Mouse (Mus musculus) heart, embryonic 15.5 days (tissue): Measurements from ENCODE around the gene Mrpl12. TPM values are rescaled to one million over a fixed set of nuclear protein-coding genes. Genes with fewer than 3 reads are reported as not detected.
A peak's percentile ranks its signal among the peaks of the same experiment; 100 is the strongest.

Experiments
- ATAC-seq: fragments of 200-750 bp; cut with Nextera tagmentation; replicated peaks from 2 replicates; pipeline ENCODE4 v1.8.0; 2017; ENCODE audit warnings: low read depth, moderate TSS enrichment; ENCODE audit not compliant: insufficient number of reproducible peaks, insufficient read depth, low FRiP score
- H3K27ac ChIP-seq: fragments of 300-500 bp; sonication (generic); 2 replicates; pipeline ENCODE4 v1.5.1; 2015; ENCODE audit warnings: mild to moderate bottlenecking, inconsistent platforms
- H3K27me3 ChIP-seq: fragments of 300-500 bp; sonication (generic); 2 replicates; pipeline ENCODE4 v1.6.1; 2015; ENCODE audit warnings: inconsistent platforms
- H3K36me3 ChIP-seq: fragments of 300-500 bp; sonication (generic); 2 replicates; pipeline ENCODE4 v1.6.1; 2015; ENCODE audit warnings: mild to moderate bottlenecking, inconsistent platforms
- H3K4me1 ChIP-seq: fragments of 300-500 bp; sonication (generic); replicated peaks from 2 replicates; pipeline ENCODE4 v1.6.1; 2015; ENCODE audit warnings: inconsistent platforms
- H3K4me2 ChIP-seq: fragments of 300-500 bp; sonication (generic); 2 replicates; pipeline ENCODE4 v1.6.1; 2015; ENCODE audit warnings: inconsistent platforms, mild to moderate bottlenecking, moderate library complexity
- H3K4me3 ChIP-seq: fragments of 300-500 bp; sonication (generic); 2 replicates; pipeline ENCODE4 v1.5.1; 2015; ENCODE audit warnings: mild to moderate bottlenecking, inconsistent platforms
- H3K9ac ChIP-seq: fragments of 300-500 bp; sonication (generic); 2 replicates; pipeline ENCODE4 v1.6.1; 2015; ENCODE audit warnings: mild to moderate bottlenecking, inconsistent platforms
- H3K9me3 ChIP-seq: fragments of 300-500 bp; sonication (generic); replicated peaks from 2 replicates; pipeline ENCODE4 v1.6.1; 2016; ENCODE audit warnings: inconsistent platforms
- WGBS: fragments of 180-500 bp; shearing (Covaris S2); methylation state at CpG from one replicate; pipeline ENCODE4 v1.1.7; 2015; ENCODE audit warnings: mixed read lengths; 5-methylcytosine and 5-hydroxymethylcytosine counted together
- polyA plus RNA-seq: library from polyadenylated mRNA; unstranded; fragments of >200 nt; fragmentation: Nextera tagmentation; extraction: Ambion mirVana; gene quantifications from 2 replicates; pipeline ENCODE4 v1.2.1, GENCODE M21; 2015

Gene Mrpl12
- polyA plus RNA-seq, 1 experiment from 2014 or later, result 218 TPM

DNA sequence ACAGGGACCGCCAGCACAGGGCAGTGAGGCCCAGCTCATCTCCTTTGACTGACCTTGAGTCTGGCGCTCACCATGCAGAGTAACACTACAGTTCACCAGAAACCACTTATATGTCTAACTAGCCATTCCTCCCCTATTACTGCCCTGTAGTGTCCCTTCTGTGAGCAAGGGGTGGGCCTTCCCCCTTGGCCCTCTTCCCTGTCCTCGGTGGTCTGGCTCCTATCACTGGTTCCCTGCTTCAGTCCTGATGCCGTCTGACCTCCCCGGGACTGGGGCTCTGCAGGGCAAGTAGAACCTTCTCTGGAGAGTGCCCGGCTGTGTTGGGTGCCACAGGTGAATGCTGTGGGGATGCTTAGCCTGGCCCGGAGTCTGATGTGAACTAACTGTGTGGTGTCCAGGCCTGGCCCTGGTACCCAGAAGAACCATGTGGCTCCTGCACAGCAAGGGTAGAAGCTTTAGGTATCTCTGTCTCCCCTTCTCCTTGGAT is 922 bp upstream of the Mrpl12 start:
- Histone ChIP-seq H3K9ac (peak overlapping the region; percentile 94), H3K4me1 (peaks cover 19% of the 10 kb centered on the region), H3K36me3 (peaks cover 71% of the 10 kb centered on the region), H3K4me3 (peak overlapping the region; percentile 78; the same call in 1 of the 2 replicates), H3K27me3 (no peaks in the 10 kb centered on the region), H3K9me3 (no peaks in the 10 kb centered on the region), H3K4me2 (peak overlapping the region; percentile 73; the same call in 1 of the 2 replicates), H3K27ac (peak overlapping the region; percentile 89)
- no peak for ATAC-seq
- 77% methylated on average over 7 of the region's 7 CpGs for WGBS

DNA sequence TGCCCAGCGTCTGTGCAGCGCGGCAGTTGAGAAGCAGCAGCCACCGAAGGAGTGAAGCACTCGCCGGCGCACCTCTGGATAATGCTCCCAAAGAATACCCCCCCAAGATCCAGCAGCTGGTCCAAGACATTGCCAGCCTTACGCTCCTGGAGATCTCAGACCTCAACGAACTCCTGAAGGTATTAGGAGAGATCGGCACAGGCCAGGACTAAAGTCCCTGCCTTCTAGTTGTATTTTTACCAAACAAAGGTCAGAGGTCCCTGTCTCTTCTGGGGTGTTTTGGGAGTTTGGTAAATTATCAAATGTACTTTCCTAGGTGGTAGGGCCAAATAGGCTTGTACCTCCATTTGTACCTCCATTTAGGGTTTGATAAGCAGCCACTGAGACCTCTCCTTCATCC is 838 bp downstream of the Mrpl12 start:
- Histone ChIP-seq H3K27ac (peak overlapping the region; percentile 89), H3K9ac (peak overlapping the region; percentile 94), H3K36me3 (peaks cover 62% of the 10 kb centered on the region), H3K4me3 (peak overlapping the region; percentile 78), H3K4me1 (peaks cover 31% of the 10 kb centered on the region), H3K4me2 (peak overlapping the region; percentile 73), H3K9me3 (no peaks in the 10 kb centered on the region), H3K27me3 (no peaks in the 10 kb centered on the region)
- 4% methylated on average over 10 of the region's 10 CpGs for WGBS
- no peak for ATAC-seq

DNA sequence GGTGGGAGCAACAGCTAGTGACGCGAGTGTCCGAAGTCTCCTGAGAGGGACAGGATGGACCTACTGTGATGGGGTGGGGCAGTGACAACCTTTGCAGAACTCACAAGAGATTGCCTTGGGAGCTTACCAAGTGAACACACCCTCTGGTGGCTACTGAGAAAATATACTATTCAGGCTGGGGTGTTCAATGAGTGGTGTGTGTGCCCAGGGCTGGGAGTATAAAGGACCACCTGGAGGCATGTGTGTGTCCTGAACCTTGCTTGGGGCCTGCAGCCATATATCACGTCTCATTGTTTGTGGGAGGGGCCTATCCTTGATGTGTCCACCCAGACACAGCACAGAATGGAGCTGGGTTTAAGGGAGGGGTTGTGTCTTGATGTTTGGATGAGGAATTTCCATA is 4.1 kb downstream of the Mrpl12 start:
- H3K27ac ChIP-seq, result no peak overlapping the region
- H3K4me1 ChIP-seq, result peaks cover 53% of the 10 kb centered on the region
- WGBS, result 78% methylated on average over 4 of the region's 4 CpGs
- H3K4me2 ChIP-seq, result no peak overlapping the region
- no peak overlapping the region for H3K4me3 ChIP-seq
- no peaks in the 10 kb centered on the region for H3K27me3 ChIP-seq
- H3K9ac ChIP-seq, result no peak overlapping the region
- no peaks in the 10 kb centered on the region for H3K9me3 ChIP-seq
- ATAC-seq, result no peak
- H3K36me3 ChIP-seq, result peaks cover 37% of the 10 kb centered on the region

DNA sequence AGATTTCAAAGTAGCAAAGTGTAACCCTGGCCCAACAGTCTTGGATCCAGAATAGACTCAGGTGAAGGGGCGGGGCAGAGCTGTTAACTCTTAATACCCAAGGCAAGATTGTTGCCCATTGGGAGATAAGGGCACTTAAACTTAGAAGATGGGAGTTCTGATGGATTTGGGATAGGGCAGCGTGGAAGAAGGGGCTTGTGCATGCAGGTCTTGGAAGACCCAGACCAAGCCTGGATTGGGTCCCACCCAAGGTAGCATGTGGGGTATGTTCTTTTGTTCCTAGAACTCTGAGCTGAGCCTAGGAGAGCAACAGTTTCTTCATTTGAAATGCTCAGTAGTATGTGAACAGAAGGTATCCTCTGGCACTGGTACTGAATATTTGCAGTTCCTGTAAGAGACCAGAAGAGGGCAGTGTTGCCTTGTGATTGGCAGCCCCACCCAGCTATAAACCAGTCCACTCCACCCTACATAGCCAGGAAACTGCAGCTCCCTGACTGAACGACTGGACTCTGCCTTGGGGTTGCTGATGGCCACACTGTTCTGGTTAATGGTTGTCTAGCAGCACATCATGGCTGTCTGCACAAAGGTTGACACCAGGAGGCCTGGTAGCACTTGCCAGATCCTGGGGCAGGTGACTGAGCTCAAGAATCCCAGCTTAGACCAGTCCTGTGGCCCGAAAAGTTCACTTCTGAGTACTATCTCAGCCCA is 4.8 kb downstream of the Mrpl12 start:
- H3K27me3 ChIP-seq, result no peaks in the 10 kb centered on the region
- H3K9ac ChIP-seq, result no peak overlapping the region
- H3K4me3 ChIP-seq, result no peak overlapping the region
- H3K27ac ChIP-seq, result 0 out of 2 replicates have a peak overlapping the region, but pooled peaks have one; percentile 14
- no peaks in the 10 kb centered on the region for H3K9me3 ChIP-seq
- H3K36me3 ChIP-seq, result peaks cover 37% of the 10 kb centered on the region
- H3K4me1 ChIP-seq, result peaks cover 48% of the 10 kb centered on the region
- H3K4me2 ChIP-seq, result no peak overlapping the region
- 0 out of 2 replicates have a peak, but pooled peaks have one; percentile 10 for ATAC-seq
- WGBS, result 57% methylated on average over 4 of the region's 4 CpGs

DNA sequence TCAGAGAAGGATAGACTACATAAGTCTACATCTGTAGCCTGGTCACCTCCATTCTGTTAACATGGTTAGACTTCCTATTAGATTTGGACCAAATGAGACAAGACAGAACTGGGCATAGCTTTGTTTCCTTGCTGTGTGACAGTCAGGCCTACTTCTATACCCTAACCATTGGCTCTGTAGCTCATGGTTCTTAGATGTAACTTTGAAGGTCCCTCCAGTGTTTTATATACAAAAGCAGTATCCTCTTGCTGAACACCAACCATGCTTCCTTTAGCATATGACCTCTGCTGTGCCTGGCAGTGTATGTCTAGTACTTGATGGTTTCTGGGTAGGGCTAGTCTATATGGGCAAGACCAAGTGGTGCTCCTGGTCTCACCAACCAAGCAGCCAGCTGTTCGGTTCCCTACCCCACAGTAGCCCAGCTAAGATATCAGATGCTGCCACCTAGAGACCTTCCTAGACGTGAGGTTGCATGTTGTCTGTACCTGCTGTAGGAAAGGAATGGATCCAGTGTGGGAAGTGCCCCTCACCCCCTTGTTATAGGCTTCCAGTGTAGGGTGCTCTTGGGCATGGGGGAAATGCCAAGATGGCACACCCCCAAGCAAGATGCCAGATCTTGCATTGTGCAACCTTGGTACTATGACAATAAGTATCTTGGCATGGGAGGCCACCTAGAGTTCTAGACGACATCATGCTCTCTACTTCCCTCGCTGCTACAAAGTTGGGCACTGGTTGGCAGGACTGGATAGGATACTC is 6.1 kb downstream of the Mrpl12 start:
- H3K4me1 ChIP-seq, result peaks cover 43% of the 10 kb centered on the region
- H3K4me3 ChIP-seq, result no peak overlapping the region
- ATAC-seq, result no peak
- 32% methylated on average over 4 of the region's 4 CpGs for WGBS
- H3K27me3 ChIP-seq, result no peaks in the 10 kb centered on the region
- no peak overlapping the region; the same call in 1 of the 2 replicates for H3K27ac ChIP-seq
- no peak overlapping the region for H3K9ac ChIP-seq
- H3K36me3 ChIP-seq, result peaks cover 49% of the 10 kb centered on the region
- no peaks in the 10 kb centered on the region for H3K9me3 ChIP-seq
- peak overlapping the region; percentile 97 for H3K4me2 ChIP-seq

DNA sequence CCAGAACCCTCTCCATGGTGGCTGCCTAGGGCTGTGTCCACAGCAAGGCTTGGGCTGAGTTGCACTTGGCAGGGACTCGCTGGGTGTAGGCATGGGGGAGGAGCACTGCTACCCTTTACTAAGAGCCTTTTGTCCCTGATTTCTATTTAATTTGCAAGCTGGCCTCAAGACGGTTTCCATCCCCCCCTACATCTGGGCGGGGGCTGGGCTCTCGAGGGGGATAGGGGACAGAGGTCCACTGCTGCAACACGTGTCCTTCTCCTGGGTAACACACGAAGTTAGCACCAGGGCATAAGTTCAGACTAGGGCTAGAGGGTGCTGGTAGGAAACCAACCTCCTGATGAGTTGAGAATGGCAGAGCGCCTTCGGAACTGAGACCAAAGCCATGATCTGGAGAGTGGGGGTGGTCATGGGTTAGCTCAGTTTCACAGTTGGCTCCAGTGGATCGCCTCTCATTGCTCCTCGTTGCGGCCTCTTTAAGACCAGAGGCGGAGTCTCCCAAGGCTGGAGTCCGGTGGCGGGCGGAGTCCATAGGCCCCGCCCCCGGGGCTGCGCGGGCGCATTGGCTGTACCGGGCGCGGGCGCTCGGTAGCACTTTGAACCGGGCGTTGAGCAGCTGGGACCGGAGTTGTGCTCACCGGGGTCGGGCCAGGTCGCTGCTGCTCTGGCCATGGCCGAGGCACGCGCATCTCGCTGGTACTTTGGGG is 7.1 kb downstream of the Mrpl12 start, which contains the start of gene Slc25a10:
TSS of gene Slc25a10 (plus strand) at position 524 of the 707 bp plus-strand sequence.
- Histone ChIP-seq H3K4me1 (peaks cover 37% of the 10 kb centered on the region), H3K9ac (peak within 1 kb of the TSS; percentile 89), H3K9me3 (no peaks in the 10 kb centered on the region), H3K4me2 (peak within 1 kb of the TSS; percentile 97), H3K27me3 (no peaks in the 10 kb centered on the region), H3K27ac (peak within 1 kb of the TSS; percentile 85), H3K4me3 (peak within 1 kb of the TSS; percentile 78), H3K36me3 (peaks cover 48% of the 10 kb centered on the region)
- ATAC-seq, result peak; percentile 84
- WGBS, result under 1% methylated on average over 35 of the region's 35 CpGs

DNA sequence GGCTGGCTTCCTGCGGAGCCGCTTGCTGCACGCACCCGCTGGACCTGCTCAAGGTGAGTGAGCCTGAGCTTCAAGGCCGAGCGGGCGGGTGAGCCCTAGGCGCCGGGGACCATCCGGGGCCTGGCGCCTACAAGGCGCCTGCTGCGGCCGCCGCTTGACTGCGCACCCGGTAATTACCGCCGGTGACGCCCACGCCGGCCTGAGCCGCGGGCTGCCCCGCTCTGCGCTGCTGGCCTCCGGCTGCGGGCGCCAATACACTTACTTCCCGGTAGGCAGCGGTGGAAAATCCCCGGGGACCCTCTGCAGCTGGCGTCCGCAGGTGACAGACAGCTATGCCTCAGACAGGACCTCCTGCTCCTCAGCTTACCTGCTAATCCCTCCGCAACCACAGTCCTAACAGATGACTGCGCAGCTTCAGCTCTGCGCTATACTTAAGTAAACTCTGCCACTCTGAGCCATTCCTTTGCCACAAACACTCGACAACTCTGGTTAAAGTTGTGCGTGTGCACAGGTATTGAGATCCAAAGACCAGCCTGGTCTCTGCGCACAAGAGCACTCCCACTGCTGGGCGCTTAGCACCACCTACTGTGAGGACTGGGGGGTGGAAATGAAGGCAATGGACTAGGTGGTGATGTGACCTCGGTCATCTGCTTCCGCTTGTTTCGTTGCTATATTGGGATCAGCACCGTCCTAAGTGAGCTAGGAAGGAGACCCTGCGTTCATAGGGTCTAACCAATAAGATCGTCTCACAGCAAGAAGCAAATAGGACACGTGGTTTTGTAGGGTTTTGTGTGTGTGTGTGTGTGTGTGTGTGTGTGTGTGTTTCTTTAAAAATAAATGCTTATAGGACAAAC is 7.8 kb downstream of the Mrpl12 start:
- Histone ChIP-seq H3K9ac (peak overlapping the region; percentile 89), H3K27ac (peak overlapping the region; percentile 85), H3K9me3 (no peaks in the 10 kb centered on the region), H3K4me3 (peak overlapping the region; percentile 78), H3K4me1 (peaks cover 37% of the 10 kb centered on the region), H3K4me2 (peak overlapping the region; percentile 97), H3K27me3 (no peaks in the 10 kb centered on the region), H3K36me3 (peaks cover 47% of the 10 kb centered on the region)
- WGBS, result under 1% methylated on average over 48 of the region's 48 CpGs
- ATAC-seq, result peak; percentile 54

DNA sequence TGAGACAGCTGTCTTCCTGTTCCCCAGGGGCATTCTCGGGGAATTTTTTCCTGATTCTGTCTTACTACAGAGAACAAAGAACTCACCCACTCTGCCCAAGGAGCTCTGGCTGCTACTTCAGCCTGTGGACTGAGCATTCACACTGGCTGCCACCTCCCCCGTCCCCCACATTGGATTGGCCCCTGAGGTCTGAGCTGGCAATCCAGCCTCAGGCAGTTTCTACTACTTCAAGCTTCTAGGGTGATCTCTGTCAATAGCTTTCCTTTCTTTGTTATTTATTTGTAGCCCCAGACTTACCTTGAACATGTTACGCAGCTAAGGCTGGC is 8.4 kb downstream of the Mrpl12 start:
- H3K36me3 ChIP-seq, result peaks cover 47% of the 10 kb centered on the region
- 30% methylated on average over 3 of the region's 3 CpGs for WGBS
- ATAC-seq, result no peak
- H3K27me3 ChIP-seq, result no peaks in the 10 kb centered on the region
- H3K4me2 ChIP-seq, result peak overlapping the region; percentile 97
- H3K9ac ChIP-seq, result peak overlapping the region; percentile 89
- H3K9me3 ChIP-seq, result no peaks in the 10 kb centered on the region
- H3K27ac ChIP-seq, result peak overlapping the region; percentile 85
- peaks cover 37% of the 10 kb centered on the region for H3K4me1 ChIP-seq
- peak overlapping the region; percentile 78 for H3K4me3 ChIP-seq

DNA sequence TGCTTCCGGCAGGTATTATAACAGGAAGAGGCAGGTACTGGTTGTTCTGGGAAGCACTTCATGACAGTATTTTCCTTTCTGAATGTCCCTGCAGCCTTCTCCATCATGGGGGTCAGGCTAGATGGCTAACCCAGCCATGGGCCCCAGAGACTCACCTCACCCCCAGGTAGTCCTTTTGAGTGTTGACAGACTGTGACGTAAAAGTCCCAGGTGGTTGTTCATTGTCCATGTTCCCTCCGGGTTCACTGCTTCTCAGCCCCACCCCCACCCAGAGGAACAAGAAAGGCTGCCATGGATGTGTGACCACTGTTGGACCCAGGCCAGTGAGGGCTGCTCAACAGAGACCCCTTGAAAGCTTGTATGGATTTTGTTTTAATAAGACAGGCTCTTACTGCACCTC is 8.9 kb downstream of the Mrpl12 start:
- Histone ChIP-seq H3K4me1 (peaks cover 37% of the 10 kb centered on the region), H3K4me3 (peak overlapping the region; percentile 78), H3K9me3 (no peaks in the 10 kb centered on the region), H3K27me3 (no peaks in the 10 kb centered on the region), H3K4me2 (peak overlapping the region; percentile 97), H3K36me3 (peaks cover 47% of the 10 kb centered on the region), H3K9ac (peak overlapping the region; percentile 89; the same call in 1 of the 2 replicates), H3K27ac (peak overlapping the region; percentile 85)
- WGBS, result 61% methylated on average over 3 of the region's 3 CpGs
- ATAC-seq, result no peak

DNA sequence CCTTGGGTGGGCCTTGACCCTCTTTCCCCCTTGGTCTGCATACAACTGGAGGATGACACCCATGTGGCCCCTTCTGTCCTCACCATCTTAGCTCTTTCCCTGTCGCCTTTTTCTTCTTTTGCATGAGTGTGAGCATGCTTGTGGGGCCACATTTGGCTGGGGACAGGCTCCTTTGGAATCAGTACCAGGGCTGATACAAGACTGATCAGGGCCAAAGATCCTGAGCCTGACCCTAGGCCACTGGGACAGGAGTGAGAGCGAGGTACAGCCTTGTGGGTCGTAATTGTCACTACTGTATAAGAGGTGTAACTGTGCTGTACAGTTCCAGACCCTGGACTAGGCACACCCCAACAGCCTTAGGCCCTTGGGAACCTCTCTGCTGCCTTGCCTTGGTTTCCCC is 9.5 kb downstream of the Mrpl12 start:
- H3K27me3 ChIP-seq, result no peaks in the 10 kb centered on the region
- ATAC-seq, result no peak
- H3K4me3 ChIP-seq, result no peak overlapping the region
- no peak overlapping the region for H3K9ac ChIP-seq
- WGBS, result 79% methylated on average over 3 of the region's 3 CpGs
- no peak overlapping the region for H3K4me2 ChIP-seq
- peaks cover 47% of the 10 kb centered on the region for H3K36me3 ChIP-seq
- no peaks in the 10 kb centered on the region for H3K9me3 ChIP-seq
- H3K4me1 ChIP-seq, result peaks cover 32% of the 10 kb centered on the region
- H3K27ac ChIP-seq, result no peak overlapping the region
